Mouse (Mus musculus): ENCODE results near the gene Tll1. TPM values are rescaled to one million over a fixed set of nuclear protein-coding genes. Genes with fewer than 3 reads are reported as not detected.
"Not testable (repeated sequence)": the region's sequence is repeated elsewhere in the genome, so short reads cannot be mapped to it uniquely, and the experiment has no call there.

Gene Tll1
- polyA plus RNA-seq, 1 experiment from 2014 or later, result 0.60 TPM

GRCm38 (mm10) chr8:64030672-64031385 lies 175.2 kb downstream of the Tll1 start:
- H3K4me2 ChIP-seq (ENCODE audit: low read depth, low read length), result no peak overlapping the region
- no peak overlapping the region for H3K9ac ChIP-seq (ENCODE audit: low read depth, low read length)
- no peaks in the 10 kb centered on the region for H3K4me1 ChIP-seq (ENCODE audit: control insufficient read depth, insufficient read depth, low read length)
- ATAC-seq, result no peak
- H3K27me3 ChIP-seq (replicated peaks; ENCODE audit: control insufficient read depth, insufficient read depth, low read length), result no peaks in the 10 kb centered on the region
- H3K4me3 ChIP-seq (ENCODE audit: low read length), result no peak overlapping the region
- no peak overlapping the region for H3K27ac ChIP-seq (ENCODE audit: low read length)
- H3K36me3 ChIP-seq (ENCODE audit: control insufficient read depth, insufficient read depth, low read length), result no peaks in the 10 kb centered on the region
- H3K9me3 ChIP-seq (ENCODE audit: control insufficient read depth, low read length), result no peaks in the 10 kb centered on the region
- WGBS, result 82% methylated on average over 4 of the region's 4 CpGs

DNA sequence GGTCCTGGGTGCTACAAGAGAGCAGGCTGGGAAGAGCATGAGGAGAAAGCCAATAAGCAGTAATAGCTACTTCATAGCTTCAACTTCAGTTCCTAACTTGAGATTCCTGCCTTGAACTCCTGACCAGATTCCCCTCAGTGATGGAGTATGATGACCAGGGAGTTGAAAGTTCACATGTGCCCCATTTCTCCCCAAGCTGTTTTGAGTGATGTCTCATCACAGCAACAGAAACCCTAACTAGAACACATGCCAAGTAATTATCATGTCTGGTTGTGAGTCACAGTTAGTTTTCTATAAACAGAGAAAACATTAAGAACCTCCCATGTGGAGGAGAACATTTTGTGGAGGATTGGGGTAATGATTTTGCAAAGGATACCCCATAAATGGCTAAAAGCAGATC lies 176.0 kb downstream of the Tll1 start:
- H3K4me3 ChIP-seq (ENCODE audit: low read length), result no peak overlapping the region
- no peak for ATAC-seq
- no peaks in the 10 kb centered on the region for H3K9me3 ChIP-seq (ENCODE audit: control insufficient read depth, low read length)
- no peak overlapping the region for H3K9ac ChIP-seq (ENCODE audit: low read depth, low read length)
- H3K36me3 ChIP-seq (ENCODE audit: control insufficient read depth, insufficient read depth, low read length), result no peaks in the 10 kb centered on the region
- no peak overlapping the region for H3K27ac ChIP-seq (ENCODE audit: low read length)
- H3K4me2 ChIP-seq (ENCODE audit: low read depth, low read length), result no peak overlapping the region
- H3K4me1 ChIP-seq (ENCODE audit: control insufficient read depth, insufficient read depth, low read length), result no peaks in the 10 kb centered on the region
- no peaks in the 10 kb centered on the region for H3K27me3 ChIP-seq (replicated peaks; ENCODE audit: control insufficient read depth, insufficient read depth, low read length)

- ATAC-seq, result no peak
- H3K4me1 ChIP-seq (ENCODE audit: control insufficient read depth, insufficient read depth, low read length), result no peaks in the 10 kb centered on the region
- no peaks in the 10 kb centered on the region for H3K36me3 ChIP-seq (ENCODE audit: control insufficient read depth, insufficient read depth, low read length)
- no peak overlapping the region for H3K9ac ChIP-seq (ENCODE audit: low read depth, low read length)
- H3K27me3 ChIP-seq (replicated peaks; ENCODE audit: control insufficient read depth, insufficient read depth, low read length), result no peaks in the 10 kb centered on the region
- H3K4me2 ChIP-seq (ENCODE audit: low read depth, low read length), result no peak overlapping the region
- WGBS, result 88% methylated on average over 3 of the region's 3 CpGs
- H3K4me3 ChIP-seq (ENCODE audit: low read length), result no peak overlapping the region
- no peaks in the 10 kb centered on the region for H3K9me3 ChIP-seq (ENCODE audit: control insufficient read depth, low read length)
- no peak overlapping the region for H3K27ac ChIP-seq (ENCODE audit: low read length)
These were observed 176.5 kb downstream of the Tll1 start for GRCm38 (mm10) chr8:64029525-64029924.

DNA sequence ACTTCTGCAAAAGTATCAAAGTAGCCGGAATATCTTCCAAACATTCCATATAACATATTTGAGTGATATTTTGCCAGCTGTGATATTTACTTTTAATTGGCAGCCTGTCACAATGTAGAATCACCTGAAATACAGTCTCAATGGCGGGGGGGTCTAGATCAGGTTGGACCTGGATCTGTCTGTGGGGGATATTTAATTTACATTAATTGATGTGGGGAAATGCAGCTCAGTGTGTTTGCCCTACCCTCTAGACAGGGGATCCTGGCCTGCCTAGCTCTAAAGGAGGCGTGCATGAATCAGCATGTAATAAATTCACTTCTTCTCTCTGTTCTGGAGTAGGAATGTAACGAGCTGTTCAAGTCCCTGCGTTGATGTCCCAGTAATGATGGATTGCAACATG lies 181.7 kb downstream of the Tll1 start:
- no peaks in the 10 kb centered on the region for H3K9me3 ChIP-seq (ENCODE audit: control insufficient read depth, low read length)
- no peaks in the 10 kb centered on the region for H3K36me3 ChIP-seq (ENCODE audit: control insufficient read depth, insufficient read depth, low read length)
- H3K4me3 ChIP-seq (ENCODE audit: low read length), result no peak overlapping the region
- no peak overlapping the region for H3K4me2 ChIP-seq (ENCODE audit: low read depth, low read length)
- no peak overlapping the region for H3K27ac ChIP-seq (ENCODE audit: low read length)
- H3K9ac ChIP-seq (ENCODE audit: low read depth, low read length), result no peak overlapping the region
- H3K27me3 ChIP-seq (replicated peaks; ENCODE audit: control insufficient read depth, insufficient read depth, low read length), result no peaks in the 10 kb centered on the region
- no peak for ATAC-seq
- no peaks in the 10 kb centered on the region for H3K4me1 ChIP-seq (ENCODE audit: control insufficient read depth, insufficient read depth, low read length)
- WGBS, result 82% methylated on average over 5 of the region's 5 CpGs

DNA sequence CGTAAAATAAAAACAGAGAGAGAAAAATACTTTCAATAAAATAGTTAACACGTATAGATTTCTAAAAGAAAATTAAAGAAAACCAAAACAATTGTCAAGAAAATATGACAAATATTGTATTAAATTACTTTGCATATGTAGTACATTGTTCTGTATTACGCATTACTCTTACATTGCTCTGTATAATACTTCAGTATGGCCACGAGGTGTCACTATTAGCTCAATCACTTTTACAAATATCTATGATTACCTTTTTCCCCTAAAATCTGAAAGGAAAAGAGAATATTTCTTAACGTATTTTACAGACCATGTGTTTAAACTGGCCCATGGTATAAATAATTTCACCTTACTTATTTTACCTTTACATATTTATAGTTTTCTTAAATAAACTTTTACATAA lies 182.5 kb downstream of the Tll1 start:
- no peak overlapping the region for H3K4me2 ChIP-seq (ENCODE audit: low read depth, low read length)
- H3K9me3 ChIP-seq (ENCODE audit: control insufficient read depth, low read length), result no peaks in the 10 kb centered on the region
- H3K4me1 ChIP-seq (ENCODE audit: control insufficient read depth, insufficient read depth, low read length), result no peaks in the 10 kb centered on the region
- H3K9ac ChIP-seq (ENCODE audit: low read depth, low read length), result no peak overlapping the region
- no peaks in the 10 kb centered on the region for H3K27me3 ChIP-seq (replicated peaks; ENCODE audit: control insufficient read depth, insufficient read depth, low read length)
- 29% methylated on average over 5 of the region's 5 CpGs for WGBS
- H3K36me3 ChIP-seq (ENCODE audit: control insufficient read depth, insufficient read depth, low read length), result no peaks in the 10 kb centered on the region
- no peak overlapping the region for H3K4me3 ChIP-seq (ENCODE audit: low read length)
- no peak for ATAC-seq
- no peak overlapping the region for H3K27ac ChIP-seq (ENCODE audit: low read length)

DNA sequence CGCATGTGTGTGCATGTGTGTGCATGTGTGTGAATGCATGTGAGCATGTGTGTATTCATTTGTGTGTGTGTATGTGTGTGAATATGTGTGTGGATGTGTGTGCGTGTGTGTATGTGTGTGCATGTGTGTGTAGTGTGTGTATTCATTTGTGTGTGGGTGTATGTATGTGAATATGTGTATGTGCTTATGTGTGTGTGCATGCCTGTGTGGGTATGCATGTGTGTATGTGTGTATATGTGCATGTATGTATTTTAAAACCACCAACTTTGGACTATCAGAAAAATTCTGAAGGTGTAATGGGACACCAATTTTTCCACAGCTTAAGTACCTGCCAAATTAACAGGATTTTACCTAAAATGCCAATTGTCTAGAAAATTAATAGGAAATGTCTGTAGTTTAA lies 183.0 kb downstream of the Tll1 start:
- no peaks in the 10 kb centered on the region for H3K9me3 ChIP-seq (ENCODE audit: control insufficient read depth, low read length)
- 88% methylated on average over 2 of the region's 2 CpGs for WGBS
- no peak for ATAC-seq

DNA sequence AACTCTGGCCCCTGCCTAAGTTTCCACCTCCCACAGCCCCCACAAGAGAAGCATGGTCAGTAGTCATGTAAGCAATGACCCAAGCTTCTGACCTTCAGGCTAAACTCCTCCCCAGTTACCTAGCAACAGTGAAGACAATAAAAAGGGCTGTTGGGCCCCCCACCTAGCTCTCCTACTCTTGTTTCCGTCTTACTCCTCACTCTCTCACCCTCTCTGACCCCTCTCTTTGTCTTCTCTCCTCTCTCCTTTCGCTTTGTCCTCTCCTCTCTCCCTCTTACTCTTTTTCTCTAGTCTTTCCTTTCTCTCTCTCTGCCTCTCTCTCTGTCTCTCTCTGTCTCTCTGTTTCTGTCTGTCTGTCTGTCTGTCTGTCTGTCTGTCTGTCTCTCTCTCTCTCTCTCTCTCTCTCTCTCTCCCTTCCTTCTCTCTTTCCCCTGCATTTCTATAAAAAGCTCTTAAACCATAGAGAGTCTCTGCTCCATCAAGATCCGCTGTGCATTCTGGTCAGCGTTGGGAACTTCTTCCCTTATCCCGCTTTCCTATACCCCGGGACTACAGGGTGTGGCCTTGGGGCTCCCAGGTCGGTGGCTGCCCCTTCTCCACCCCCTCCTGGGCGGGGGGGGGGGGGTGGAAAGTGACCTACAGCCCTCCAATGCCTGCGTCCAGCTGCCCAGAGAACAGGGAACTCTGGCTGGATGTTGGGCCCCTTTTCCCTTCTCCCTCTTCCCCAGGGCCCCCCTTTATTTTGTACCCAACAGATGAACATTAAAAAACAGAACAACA lies 235.3 kb downstream of the Tll1 start:
- not testable (repeated sequence) for H3K27ac ChIP-seq (ENCODE audit: low read length); H3K36me3 ChIP-seq (ENCODE audit: control insufficient read depth, insufficient read depth, low read length); H3K4me2 ChIP-seq (ENCODE audit: low read depth, low read length); H3K4me3 ChIP-seq (ENCODE audit: low read length); ATAC-seq; H3K4me1 ChIP-seq (ENCODE audit: control insufficient read depth, insufficient read depth, low read length); H3K27me3 ChIP-seq (replicated peaks; ENCODE audit: control insufficient read depth, insufficient read depth, low read length); H3K9ac ChIP-seq (ENCODE audit: low read depth, low read length); H3K9me3 ChIP-seq (ENCODE audit: control insufficient read depth, low read length)
- WGBS, result 52% methylated on average over 9 of the region's 9 CpGs

More for the DNA sequence above, 183.0 kb downstream of the Tll1 start:
- Histone ChIP-seq H3K36me3 (ENCODE audit: control insufficient read depth, insufficient read depth, low read length) (no peaks in the 10 kb centered on the region), H3K4me3 (ENCODE audit: low read length) (no peak overlapping the region), H3K27ac (ENCODE audit: low read length) (no peak overlapping the region), H3K4me2 (ENCODE audit: low read depth, low read length) (no peak overlapping the region), H3K27me3 (replicated peaks; ENCODE audit: control insufficient read depth, insufficient read depth, low read length) (no peaks in the 10 kb centered on the region), H3K9ac (ENCODE audit: low read depth, low read length) (no peak overlapping the region), H3K4me1 (ENCODE audit: control insufficient read depth, insufficient read depth, low read length) (no peaks in the 10 kb centered on the region)

Data from intestine, embryonic 16.5 days (tissue).